Comparison of ENCODE assay signal across 25 mouse cellular contexts in the genomic region with DNA sequence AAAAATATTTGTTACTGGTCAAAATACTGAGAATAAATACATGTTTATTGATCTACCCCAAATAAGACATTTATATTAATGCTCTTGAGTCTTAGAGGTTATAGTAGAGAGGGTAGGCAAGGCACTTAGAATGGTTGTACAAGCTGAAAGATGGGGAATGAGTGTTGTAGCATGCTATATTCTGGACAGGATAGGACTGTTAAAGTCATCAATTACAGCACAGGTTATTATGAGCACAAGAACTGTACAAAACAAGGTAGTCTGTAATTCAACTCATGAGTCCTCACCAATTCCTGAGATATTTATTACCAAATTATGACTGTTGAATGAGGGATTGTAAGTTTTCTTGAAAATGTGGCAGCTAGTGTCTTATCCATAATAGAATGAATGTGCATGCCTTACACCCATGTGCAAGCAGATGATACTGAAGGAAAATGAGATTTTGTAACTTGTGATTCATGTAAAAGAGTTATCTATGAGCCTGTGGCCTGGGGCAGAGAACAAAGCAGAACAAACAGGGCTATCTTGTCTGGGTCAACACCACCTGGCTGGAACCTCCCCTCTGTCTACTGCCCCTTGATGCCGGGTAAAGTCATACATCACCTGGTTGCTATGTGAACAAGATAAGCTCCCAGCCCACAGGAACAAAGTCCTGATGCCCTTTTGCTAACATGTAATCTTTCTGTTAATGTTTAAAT. TPM values are rescaled to one million over a fixed set of nuclear protein-coding genes. Genes with fewer than 3 reads are reported as not detected.
DNase-seq lines count a peak whose midpoint lies in the region; ATAC-seq and TF ChIP-seq lines count a peak whose summit lies in the region.
"Had no signal": no experiment of that assay in that cellular context is flagged by ENCODE, and none has a peak within 500 bp of the region (broad histone marks: within the 10 kb centered on the region; RNA-seq: fewer than 3 reads in every experiment).

No protein-coding gene starts in this region.

- ATAC-seq in liver, embryonic 12.5 days: peak; percentile 49; the same call in 1 of the 2 replicates
- no peak for ATAC-seq in liver, embryonic 11.5 days (replicated peaks; ENCODE audit: low FRiP score)
- peak; percentile 63 for ATAC-seq in intestine, postnatal 0 days
- peak; percentile 60 for ATAC-seq in liver, embryonic 16.5 days (ENCODE audit: low read depth)
- ATAC-seq: forebrain, embryonic 13.5 days; forebrain, postnatal 0 days had no signal

- TF ChIP-seq CTCF in intestine, postnatal 0 days (IDR thresholded peaks at IDR 0.05; ENCODE audit: low read depth): no peak

- no peaks in the 10 kb centered on the region for H3K27me3 ChIP-seq in liver, embryonic 12.5 days (replicated peaks)
- H3K27me3 ChIP-seq in liver, embryonic 11.5 days (replicated peaks; ENCODE audit: control insufficient read depth, insufficient read depth, low read length): no peaks in the 10 kb centered on the region
- H3K27me3 ChIP-seq in intestine, postnatal 0 days (replicated peaks; ENCODE audit: control insufficient read depth, insufficient read depth, low read length): no peaks in the 10 kb centered on the region
- no peaks in the 10 kb centered on the region for H3K27me3 ChIP-seq in liver, embryonic 16.5 days (ENCODE audit: control insufficient read depth, insufficient read depth, low read depth, low read length)
- H3K27me3 ChIP-seq: forebrain, embryonic 13.5 days; heart, embryonic 13.5 days had no signal

- H3K9ac ChIP-seq in liver, embryonic 12.5 days: no peak overlapping the region
- H3K9ac ChIP-seq in liver, embryonic 11.5 days (ENCODE audit: low read depth, low read length): no peak overlapping the region
- H3K9ac ChIP-seq in intestine, postnatal 0 days (ENCODE audit: low read depth, low read length): no peak overlapping the region
- no peak overlapping the region for H3K9ac ChIP-seq in liver, embryonic 16.5 days (ENCODE audit: low read depth, low read length)
- H3K9ac ChIP-seq: forebrain, embryonic 13.5 days; forebrain, postnatal 0 days; heart, embryonic 13.5 days had no signal

- H3K9me3 ChIP-seq in liver, embryonic 12.5 days (replicated peaks): 0 out of 2 replicates have a peak, but pooled peaks cover 3% of the 10 kb centered on the region
- H3K9me3 ChIP-seq in liver, embryonic 11.5 days (ENCODE audit: control insufficient read depth, low read length): no peaks in the 10 kb centered on the region
- H3K9me3 ChIP-seq in intestine, postnatal 0 days (ENCODE audit: control insufficient read depth): no peaks in the 10 kb centered on the region
- H3K9me3 ChIP-seq in liver, embryonic 16.5 days (replicated peaks; ENCODE audit: control insufficient read depth, low read length): no peaks in the 10 kb centered on the region

- H3K36me3 ChIP-seq in liver, embryonic 12.5 days: no peaks in the 10 kb centered on the region
- H3K36me3 ChIP-seq in liver, embryonic 11.5 days (ENCODE audit: control insufficient read depth, insufficient read depth, low read length): no peaks in the 10 kb centered on the region
- H3K36me3 ChIP-seq in intestine, postnatal 0 days (ENCODE audit: control insufficient read depth, insufficient read depth): no peaks in the 10 kb centered on the region
- no peaks in the 10 kb centered on the region for H3K36me3 ChIP-seq in liver, embryonic 16.5 days (ENCODE audit: control insufficient read depth, insufficient read depth)
- H3K36me3 ChIP-seq: embryonic facial prominence, embryonic 10.5 days; heart, embryonic 13.5 days had no signal

- H3K4me1 ChIP-seq in liver, embryonic 12.5 days: no peaks in the 10 kb centered on the region
- no peaks in the 10 kb centered on the region for H3K4me1 ChIP-seq in liver, embryonic 11.5 days (replicated peaks; ENCODE audit: control insufficient read depth, insufficient read depth, low read length)
- no peaks in the 10 kb centered on the region for H3K4me1 ChIP-seq in intestine, postnatal 0 days (replicated peaks; ENCODE audit: control insufficient read depth, insufficient read depth, low read length)
- H3K4me1 ChIP-seq in liver, embryonic 16.5 days (ENCODE audit: control insufficient read depth, low read depth, low read length): no peaks in the 10 kb centered on the region
- H3K4me1 ChIP-seq: embryonic facial prominence, embryonic 10.5 days; forebrain, embryonic 13.5 days; heart, embryonic 13.5 days had no signal

- H3K27ac ChIP-seq in liver, embryonic 12.5 days: no peak overlapping the region
- H3K27ac ChIP-seq in liver, embryonic 11.5 days (ENCODE audit: low read depth, low read length): no peak overlapping the region
- no peak overlapping the region for H3K27ac ChIP-seq in intestine, postnatal 0 days (ENCODE audit: low read depth, low read length)
- H3K27ac ChIP-seq in liver, embryonic 16.5 days (ENCODE audit: low read length): no peak overlapping the region
- H3K27ac ChIP-seq: embryonic facial prominence, embryonic 10.5 days; forebrain, embryonic 13.5 days; heart, embryonic 13.5 days had no signal

- 67% methylated on average over 1 of the region's 1 CpGs for whole genome bisulfite sequencing in liver, embryonic 12.5 days (ENCODE audit: insufficient replicate concordance)
- WGBS in liver, embryonic 11.5 days: 81% methylated on average over 1 of the region's 1 CpGs
- WGBS in intestine, postnatal 0 days: 40% methylated on average over 1 of the region's 1 CpGs
- WGBS in liver, embryonic 16.5 days (ENCODE audit: insufficient replicate concordance): 70% methylated on average over 1 of the region's 1 CpGs

- DNase-seq in liver, embryonic 11.5 days (ENCODE audit: low spot score): no peak
- DNase-seq in yolk sac, embryonic 10.5 days (ENCODE audit: low spot score): peak; percentile 52
- DNase-seq in cerebellum, postnatal 14 days: no peak
- DNase-seq in gastrocnemius, adult 18-20 months (ENCODE audit: low spot score): no peak
- no peak for DNase-seq in embryo, embryonic 9.5 days (ENCODE audit: extremely low spot score)
- DNase-seq: adrenal gland, adult 2 months; cerebellum, adult 11 months; cerebellum, adult 9-10 months; cerebellum, postnatal 36 days; forebrain, postnatal 0 days; gastrocnemius, postnatal 36 days; heart, adult 11 months; heart, postnatal 36 days had no signal

- no peak overlapping the region for H3K4me3 ChIP-seq in liver, embryonic 12.5 days
- H3K4me3 ChIP-seq in liver, embryonic 11.5 days (ENCODE audit: low read depth, low read length): no peak overlapping the region
- H3K4me3 ChIP-seq in intestine, postnatal 0 days (ENCODE audit: low read depth, low read length): no peak overlapping the region
- no peak overlapping the region for H3K4me3 ChIP-seq in liver, embryonic 16.5 days (ENCODE audit: low read depth, low read length)
- H3K4me3 ChIP-seq: embryonic facial prominence, embryonic 10.5 days; forebrain, embryonic 13.5 days; heart, embryonic 13.5 days had no signal

- H3K4me2 ChIP-seq in liver, embryonic 12.5 days: no peak overlapping the region
- no peak overlapping the region for H3K4me2 ChIP-seq in liver, embryonic 11.5 days
- no peak overlapping the region for H3K4me2 ChIP-seq in intestine, postnatal 0 days (replicated peaks; ENCODE audit: low read depth)
- H3K4me2 ChIP-seq in liver, embryonic 16.5 days (ENCODE audit: low read depth, low read length): no peak overlapping the region
- H3K4me2 ChIP-seq: forebrain, embryonic 13.5 days; heart, embryonic 13.5 days had no signal

RNA-seq across cellular contexts. Expression of a gene that starts 23.3 kb away (rescaled TPM):
- polyA plus RNA-seq in liver, embryonic 12.5 days (2016; fragmentation: Nextera tagmentation; extraction: Ambion mirVana): not detected in 2 replicates
- polyA plus RNA-seq in liver, embryonic 11.5 days (2014; fragmentation: Nextera tagmentation; extraction: Ambion mirVana): not detected in 2 replicates
- not detected in 2 replicates for polyA plus RNA-seq in intestine, postnatal 0 days (2015; fragmentation: Nextera tagmentation; extraction: Ambion mirVana)
- polyA plus RNA-seq in liver, embryonic 16.5 days (2015; fragmentation: Nextera tagmentation; extraction: Ambion mirVana): not detected in 2 replicates
- total RNA-seq in gastrocnemius, adult 18-20 months (2021): not detected
- total RNA-seq: adrenal gland, adult 2 months; adrenal gland, postnatal 4 days; ES-E14; forebrain, postnatal 0 days; gastrocnemius, adult 8-10 months; gastrocnemius, postnatal 36 days; heart, postnatal 36 days had no signal
- polyA plus RNA-seq: adrenal gland, adult 2 months; brain, embryonic 14.5 days; embryonic facial prominence, embryonic 10.5 days; forebrain, embryonic 13.5 days; forebrain, postnatal 0 days; heart, embryonic 13.5 days; heart, postnatal 0 days; hindbrain, embryonic 11.5 days had no signal
